ENCODE assay signal across 15 mouse cellular contexts in the genomic region with DNA sequence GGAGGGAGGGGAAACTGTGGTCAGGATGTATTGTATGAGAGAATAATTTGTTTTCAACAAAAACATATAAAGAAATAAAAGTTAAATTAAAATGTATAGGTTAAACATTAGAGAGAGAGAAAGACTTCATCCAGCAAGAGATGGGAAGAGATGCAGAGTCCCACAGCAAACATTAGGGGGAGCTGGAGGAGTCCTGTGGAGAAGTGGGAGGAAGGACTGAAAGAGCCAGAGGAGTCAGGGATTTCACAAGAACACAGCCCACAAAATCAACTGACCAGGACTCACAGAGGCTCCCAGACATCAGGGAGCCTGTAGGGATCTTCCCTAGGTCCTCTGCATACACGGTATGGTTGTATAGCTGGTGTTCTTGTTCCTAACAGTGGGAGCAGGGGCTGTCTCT. TPM values are rescaled to one million over a fixed set of nuclear protein-coding genes. Genes with fewer than 3 reads are reported as not detected.
DNase-seq lines count a peak whose midpoint lies in the region; ATAC-seq lines count a peak whose summit lies in the region.
"Had no signal": no experiment of that assay in that cellular context is flagged by ENCODE, and none has a peak within 500 bp of the region (broad histone marks: within the 10 kb centered on the region; RNA-seq: fewer than 3 reads in every experiment).

No protein-coding gene starts in this region.

- no peaks in the 10 kb centered on the region for H3K36me3 ChIP-seq in liver, embryonic 11.5 days (ENCODE audit: control insufficient read depth, insufficient read depth, low read length)
- H3K36me3 ChIP-seq in midbrain, embryonic 14.5 days (ENCODE audit: control insufficient read depth, insufficient read depth, low read length): no peaks in the 10 kb centered on the region
- H3K36me3 ChIP-seq: hindbrain, embryonic 10.5 days; limb, embryonic 15.5 days; midbrain, embryonic 12.5 days had no signal

- DNase-seq in CD4-positive, CD25-positive, alpha-beta regulatory T cell, adult 2 months (ENCODE audit: low read depth, low spot score): peak; percentile 29
- DNase-seq in liver: peak; percentile 23
- no peak for DNase-seq in liver, embryonic 11.5 days (ENCODE audit: low spot score)
- peak; percentile 42 for DNase-seq in brain, adult 2 months (ENCODE audit: low read depth, low spot score)
- no peak for DNase-seq in c-Kit-positive CD71-positive TER-119-positive erythroid progenitor cells, embryonic 14.5 days (ENCODE audit: low spot score)
- DNase-seq in midbrain, embryonic 14.5 days: no peak

- no peak for ATAC-seq in CD4-positive, CD25-positive, alpha-beta regulatory T cell, adult 4 months
- ATAC-seq in liver, embryonic 11.5 days (replicated peaks; ENCODE audit: low FRiP score): no peak
- peak; percentile 53; the same call in 1 of the 2 replicates for ATAC-seq in monocyte, adult 5-6 weeks (replicated peaks; ENCODE audit: insufficient number of reproducible peaks, low FRiP score, low TSS enrichment, poor library complexity, severe bottlenecking)
- ATAC-seq in midbrain, embryonic 14.5 days (ENCODE audit: low FRiP score, low TSS enrichment): no peak
- ATAC-seq: activated CD4-positive, CD25-positive, alpha-beta regulatory T cell, adult 4 months had no signal

- H3K4me1 ChIP-seq in liver, embryonic 11.5 days (replicated peaks; ENCODE audit: control insufficient read depth, insufficient read depth, low read length): peaks cover 5% of the 10 kb centered on the region; the same call in 1 of the 2 replicates
- 0 out of 2 replicates have a peak, but pooled peaks cover 3% of the 10 kb centered on the region for H3K4me1 ChIP-seq in midbrain, embryonic 14.5 days (ENCODE audit: control insufficient read depth, insufficient read depth, low read length)

- H3K4me3 ChIP-seq in liver, embryonic 11.5 days (ENCODE audit: low read depth, low read length): no peak overlapping the region
- no peak overlapping the region for H3K4me3 ChIP-seq in midbrain, embryonic 14.5 days (replicated peaks; ENCODE audit: low read depth, low read length)
- H3K4me3 ChIP-seq: hindbrain, embryonic 10.5 days; limb, embryonic 15.5 days; midbrain, embryonic 12.5 days had no signal

- no peak overlapping the region for H3K27ac ChIP-seq in liver, embryonic 11.5 days (ENCODE audit: low read depth, low read length)
- no peak overlapping the region for H3K27ac ChIP-seq in midbrain, embryonic 14.5 days (replicated peaks; ENCODE audit: low read depth, low read length)
- H3K27ac ChIP-seq: hindbrain, embryonic 10.5 days; limb, embryonic 15.5 days; midbrain, embryonic 12.5 days had no signal

- H3K4me2 ChIP-seq in liver, embryonic 11.5 days: no peak overlapping the region
- H3K4me2 ChIP-seq in midbrain, embryonic 14.5 days (ENCODE audit: low read length): no peak overlapping the region
- H3K4me2 ChIP-seq: limb, embryonic 15.5 days; midbrain, embryonic 12.5 days had no signal

- no peaks in the 10 kb centered on the region for H3K27me3 ChIP-seq in liver, embryonic 11.5 days (replicated peaks; ENCODE audit: control insufficient read depth, insufficient read depth, low read length)
- no peaks in the 10 kb centered on the region for H3K27me3 ChIP-seq in midbrain, embryonic 14.5 days (ENCODE audit: control insufficient read depth, insufficient read depth, low read length)
- H3K27me3 ChIP-seq: limb, embryonic 15.5 days; midbrain, embryonic 12.5 days had no signal

- no peak overlapping the region for H3K9ac ChIP-seq in liver, embryonic 11.5 days (ENCODE audit: low read depth, low read length)
- no peak overlapping the region for H3K9ac ChIP-seq in midbrain, embryonic 14.5 days (replicated peaks; ENCODE audit: low read length)
- H3K9ac ChIP-seq: limb, embryonic 15.5 days; midbrain, embryonic 12.5 days had no signal

- H3K9me3 ChIP-seq in liver, embryonic 11.5 days (ENCODE audit: control insufficient read depth, low read length): no peaks in the 10 kb centered on the region
- no peaks in the 10 kb centered on the region for H3K9me3 ChIP-seq in midbrain, embryonic 14.5 days (ENCODE audit: control insufficient read depth, low read length)
- H3K9me3 ChIP-seq: hindbrain, embryonic 10.5 days; limb, embryonic 15.5 days had no signal

- 30% methylated on average over 1 of the region's 1 CpGs for WGBS in liver, embryonic 11.5 days
- WGBS in midbrain, embryonic 14.5 days: 63% methylated on average over 1 of the region's 1 CpGs

RNA-seq across cellular contexts. Expression of a gene that starts 12.5 kb away (rescaled TPM):
- 10 to 100 TPM; 13.2 to 16.8 TPM for polyA plus RNA-seq in CD4-positive, CD25-positive, alpha-beta regulatory T cell, adult 4 months (2017; shearing (Covaris generic))
- 3.9 and 4.8 TPM in 2 replicates for polyA plus RNA-seq in liver, embryonic 11.5 days (2014; fragmentation: Nextera tagmentation; extraction: Ambion mirVana)
- total RNA-seq in monocyte, adult 5-6 weeks (2017): 21.6 to 25.3 TPM (median 23.0 TPM) in 3 replicates
- 0.12 TPM in 1 of 2 replicates, not detected in the other for polyA plus RNA-seq in midbrain, embryonic 14.5 days (2014; fragmentation: Nextera tagmentation; extraction: Ambion mirVana)
- polyA plus RNA-seq: kidney, embryonic 14.5 days had no signal

RNA-seq across cellular contexts. Expression of a gene that starts 22.7 kb away (rescaled TPM):
- polyA plus RNA-seq in CD4-positive, CD25-positive, alpha-beta regulatory T cell, adult 4 months (2017; shearing (Covaris generic)): 1 to 10 TPM in 1 of 2 experiments, under 1 TPM in 1; 0.87 to 1.8 TPM
- polyA plus RNA-seq in liver, embryonic 11.5 days (2014; fragmentation: Nextera tagmentation; extraction: Ambion mirVana): 2.5 and 2.9 TPM in 2 replicates
- 540 to 868 TPM (median 810 TPM) in 3 replicates for total RNA-seq in monocyte, adult 5-6 weeks (2017)
- polyA plus RNA-seq in midbrain, embryonic 14.5 days (2014; fragmentation: Nextera tagmentation; extraction: Ambion mirVana): not detected in 2 replicates
- polyA plus RNA-seq: hindbrain, embryonic 10.5 days had no signal

RNA-seq across cellular contexts. Expression of a gene that starts 29.2 kb away (rescaled TPM):
- polyA plus RNA-seq in CD4-positive, CD25-positive, alpha-beta regulatory T cell, adult 4 months (2017; shearing (Covaris generic)): 1 to 10 TPM; 1.8 to 2.5 TPM
- 1.6 and 1.7 TPM in 2 replicates for polyA plus RNA-seq in liver, embryonic 11.5 days (2014; fragmentation: Nextera tagmentation; extraction: Ambion mirVana)
- 19.1 to 30.4 TPM (median 20.9 TPM) in 3 replicates for total RNA-seq in monocyte, adult 5-6 weeks (2017)
- polyA plus RNA-seq in midbrain, embryonic 14.5 days (2014; fragmentation: Nextera tagmentation; extraction: Ambion mirVana): 0.55 TPM in 1 of 2 replicates, not detected in the other

RNA-seq across cellular contexts. Expression of a gene that starts 39.2 kb away (rescaled TPM):
- not detected for polyA plus RNA-seq in CD4-positive, CD25-positive, alpha-beta regulatory T cell, adult 4 months (2017; shearing (Covaris generic))
- polyA plus RNA-seq in liver, embryonic 11.5 days (2014; fragmentation: Nextera tagmentation; extraction: Ambion mirVana): 1.4 and 1.9 TPM in 2 replicates
- total RNA-seq in monocyte, adult 5-6 weeks (2017): 69.2 to 181 TPM (median 173 TPM) in 3 replicates
- not detected in 2 replicates for polyA plus RNA-seq in midbrain, embryonic 14.5 days (2014; fragmentation: Nextera tagmentation; extraction: Ambion mirVana)
- total RNA-seq: left cerebral cortex, adult 18-20 months had no signal
- polyA plus RNA-seq: activated CD4-positive, CD25-positive, alpha-beta regulatory T cell, adult 4 months; gonadal fat pad, adult 2 months; hindbrain, embryonic 10.5 days; kidney, embryonic 14.5 days; midbrain, embryonic 12.5 days had no signal

RNA-seq across cellular contexts. Expression of a gene that starts 54.2 kb away (rescaled TPM):
- not detected for polyA plus RNA-seq in CD4-positive, CD25-positive, alpha-beta regulatory T cell, adult 4 months (2017; shearing (Covaris generic))
- 0.36 and 0.89 TPM in 2 replicates for polyA plus RNA-seq in liver, embryonic 11.5 days (2014; fragmentation: Nextera tagmentation; extraction: Ambion mirVana)
- total RNA-seq in monocyte, adult 5-6 weeks (2017): 75.7 to 167 TPM (median 150 TPM) in 3 replicates
- polyA plus RNA-seq in midbrain, embryonic 14.5 days (2014; fragmentation: Nextera tagmentation; extraction: Ambion mirVana): not detected in 2 replicates
- total RNA-seq: left cerebral cortex, adult 18-20 months had no signal
- polyA plus RNA-seq: activated CD4-positive, CD25-positive, alpha-beta regulatory T cell, adult 4 months; hindbrain, embryonic 10.5 days; kidney, embryonic 14.5 days had no signal

Comparison
In these comparisons a context has a peak if more than half of its experiments do, and no peak if none do; other contexts are left out.
1. DNase-seq: peak in CD4-positive, CD25-positive, alpha-beta regulatory T cell, adult 2 months (single experiment), liver (single experiment) and brain, adult 2 months (single experiment); none in liver, embryonic 11.5 days (single experiment), c-Kit-positive CD71-positive TER-119-positive erythroid progenitor cells, embryonic 14.5 days (single experiment) and midbrain, embryonic 14.5 days (single experiment).